Mouse (Mus musculus): ENCODE measurements at regions not wholly inside any gene's neighbourhood (a gene's known extent, or its start where the extent isn't known, plus 50 kb on each side); places are given as distances from the start of the nearest gene placed in this dataset.
"Not testable (repeated sequence)": the region's sequence is repeated elsewhere in the genome, so short reads cannot be mapped to it uniquely, and the experiment has no call there.

DNA sequence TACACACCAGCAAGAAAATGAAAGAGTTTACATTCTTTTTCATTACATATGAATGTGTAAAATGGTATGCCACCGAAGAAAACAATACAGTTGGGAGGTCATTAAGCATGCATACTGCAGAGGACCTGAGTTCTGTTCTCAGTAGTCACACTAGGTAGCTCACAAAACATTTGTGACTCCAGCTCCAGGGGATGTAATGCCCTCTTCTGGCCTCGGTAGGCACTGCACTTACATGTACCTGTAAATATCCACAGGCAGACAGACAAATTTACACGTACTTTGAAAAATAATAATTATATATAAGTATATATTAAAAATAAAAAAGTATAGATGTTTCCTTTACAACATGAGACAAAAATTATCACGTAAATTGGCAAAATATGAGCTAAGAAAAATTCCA, 342.3 kb upstream of the Gm28363 start:
- DNase-seq, result peak in 1 of 2 experiments; percentile 36

DNA sequence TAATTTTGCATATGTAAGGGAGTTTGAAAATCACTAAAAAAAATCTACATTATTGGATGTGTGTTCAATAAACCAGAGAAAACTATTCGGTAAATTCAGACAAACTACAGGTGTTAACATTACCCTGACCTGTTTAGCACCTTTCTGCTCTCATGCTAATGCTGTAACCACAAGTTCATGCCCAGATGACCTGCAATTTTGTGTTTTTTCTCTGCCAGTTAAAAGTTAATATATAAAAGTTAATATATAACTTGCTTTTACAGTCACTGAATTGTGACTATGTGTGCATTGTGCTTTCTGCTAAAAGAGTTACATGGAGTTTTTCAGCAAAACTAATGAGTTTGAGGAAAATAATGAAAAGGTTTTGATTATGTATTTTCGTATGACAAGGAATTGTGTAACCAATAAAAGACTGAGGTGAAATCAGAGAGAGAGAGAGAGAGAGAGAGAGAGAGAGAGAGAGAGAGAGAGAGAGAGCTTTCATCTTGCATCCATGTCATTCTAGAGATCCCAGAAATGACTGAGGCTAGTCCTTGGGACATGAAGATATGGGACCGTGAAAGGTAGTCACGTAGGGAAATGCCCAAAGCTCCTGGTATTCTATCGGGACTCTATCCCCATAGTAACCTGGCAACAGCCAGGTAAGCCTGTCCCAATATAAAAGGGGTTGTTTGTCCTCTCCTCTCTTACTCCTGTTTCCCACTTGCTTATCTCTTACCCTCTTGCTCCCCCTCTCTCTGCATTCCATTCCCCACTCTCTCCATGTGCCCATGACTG, 340.3 kb upstream of the Gm28363 start:
- peak in 1 of 2 experiments; percentile 23 for DNase-seq

DNA sequence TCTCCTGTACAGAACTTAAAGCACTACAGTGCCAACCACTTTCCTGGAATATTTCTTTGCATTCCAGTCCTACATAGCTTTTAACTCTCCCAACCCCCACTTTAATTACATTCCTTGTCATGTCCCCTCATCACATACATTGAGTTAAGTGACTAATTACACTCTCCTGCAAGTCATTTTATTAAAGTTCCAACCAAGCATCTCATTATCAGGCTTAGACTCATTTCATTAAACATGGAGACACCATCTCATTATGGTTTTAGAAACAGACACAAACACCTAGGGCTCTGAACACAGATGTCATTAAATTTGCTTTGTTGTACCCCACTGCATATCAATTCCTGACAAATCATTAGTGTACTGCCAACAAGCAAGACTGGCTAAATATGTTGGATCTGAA, 332.9 kb upstream of the Gm28363 start:
- DNase-seq, result no peak

DNA sequence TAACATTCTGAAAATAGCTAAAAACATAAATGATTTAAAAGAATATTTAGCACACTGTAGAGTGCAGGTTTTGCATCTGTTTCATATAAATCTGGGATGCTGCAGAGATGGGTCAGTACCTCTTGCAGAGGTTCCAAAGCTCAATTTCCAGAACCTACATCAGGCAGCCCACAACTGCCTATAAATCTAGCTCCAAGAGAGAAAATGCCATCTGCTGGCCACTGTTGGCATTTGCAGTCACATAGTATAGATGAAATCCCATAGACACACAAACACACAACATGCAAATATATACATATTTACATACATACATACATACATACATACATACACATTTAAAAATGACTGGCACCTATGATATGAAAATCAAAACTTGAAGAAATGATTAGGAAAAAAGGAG, 284.6 kb upstream of the Gm28363 start:
- DNase-seq, result peak in 1 of 2 experiments; percentile 30

DNA sequence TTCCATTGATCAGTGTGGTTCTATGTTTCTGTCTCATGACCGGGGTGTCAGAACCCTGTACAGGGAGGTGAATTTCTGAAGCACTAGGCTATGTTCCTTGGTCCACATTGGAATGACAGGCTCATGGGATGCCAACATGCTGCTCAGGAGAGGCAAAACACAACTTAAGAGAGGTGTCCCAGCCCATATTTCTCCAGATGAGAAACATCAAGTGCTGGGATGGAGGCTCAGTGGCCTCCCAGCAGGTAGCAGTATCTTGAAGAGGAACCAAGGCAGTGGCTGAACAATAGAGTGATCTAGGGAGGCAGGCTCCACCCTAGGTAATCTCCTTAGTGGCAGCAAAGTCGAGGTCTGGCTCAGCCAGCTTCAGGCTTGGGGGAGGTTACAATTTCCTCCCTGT, 239.2 kb upstream of the Gm28363 start:
- DNase-seq, result no peak

DNA sequence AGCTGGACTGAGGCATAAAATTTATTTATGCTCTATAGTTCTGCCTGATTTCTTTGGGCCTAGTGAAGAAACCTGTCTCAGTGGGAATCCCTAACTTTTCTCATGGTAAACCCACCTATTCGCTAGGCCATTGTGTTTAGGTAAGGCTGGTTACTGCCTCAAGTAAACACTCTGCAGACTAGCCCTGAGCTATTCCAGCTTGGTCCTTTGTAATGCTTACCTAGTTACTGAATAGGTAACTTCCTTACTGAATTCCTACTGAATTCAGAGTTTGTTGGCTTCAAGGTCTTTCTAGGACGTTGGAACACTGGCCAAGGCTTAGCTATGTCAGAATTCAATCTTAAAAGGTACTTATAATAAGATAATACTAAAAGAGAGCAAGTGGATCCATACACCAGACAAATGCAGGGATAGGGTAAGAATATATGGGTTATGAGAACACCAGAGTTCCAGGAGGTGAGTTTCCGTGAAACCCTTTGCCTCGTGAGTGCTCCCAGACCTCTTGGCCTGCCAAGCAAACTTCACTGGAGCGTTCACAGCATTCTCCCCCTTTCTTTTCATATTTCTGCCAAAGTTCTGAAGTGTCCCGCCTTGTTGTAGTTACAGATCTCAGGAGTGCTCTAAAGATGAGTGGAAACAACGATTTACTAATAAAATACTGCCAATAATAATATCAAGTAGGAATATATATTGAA, 238.6 kb upstream of the Gm28363 start:
- DNase-seq, result not testable (repeated sequence)

DNA sequence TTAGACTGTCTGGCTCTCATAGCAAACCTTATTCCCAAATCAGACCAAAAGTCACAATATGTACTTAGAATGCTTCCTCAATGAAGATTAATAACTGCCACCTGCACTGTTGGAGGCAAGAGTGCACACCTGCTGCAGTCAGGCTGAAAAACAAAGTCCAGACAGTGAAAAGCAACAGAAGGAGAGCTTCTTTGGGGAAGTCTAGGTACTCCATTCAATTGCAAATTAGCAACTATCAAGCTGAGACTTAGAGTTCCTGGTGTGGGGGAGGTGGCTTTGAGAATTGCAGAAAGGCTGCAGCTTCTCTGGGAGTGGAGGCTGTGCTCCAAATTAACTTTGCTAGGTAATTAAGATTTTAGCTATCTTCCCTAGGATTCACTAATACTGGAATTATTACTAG, 237.8 kb upstream of the Gm28363 start:
- DNase-seq, result not testable (repeated sequence)

DNA sequence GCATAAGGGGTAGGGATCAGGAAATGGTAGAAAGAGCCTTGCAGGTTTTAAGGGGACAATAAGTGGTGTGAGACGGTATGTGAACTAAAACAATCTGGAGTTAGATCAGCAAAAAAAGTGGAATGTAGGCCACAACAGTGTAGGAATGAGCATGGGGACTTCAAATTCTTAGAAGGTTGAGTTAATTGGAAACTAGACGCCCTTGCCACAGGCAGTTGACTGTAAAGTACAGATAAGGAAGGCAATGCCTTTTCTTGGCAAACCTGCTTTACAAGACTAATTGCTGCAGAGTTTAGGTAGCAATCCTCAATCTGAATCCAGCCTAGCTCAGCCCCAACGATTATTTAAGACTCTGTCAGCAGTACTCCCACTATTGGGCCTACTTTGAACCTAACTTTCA, 206.8 kb upstream of the Gm28363 start:
- peak; percentile 23 to 50 for DNase-seq

DNA sequence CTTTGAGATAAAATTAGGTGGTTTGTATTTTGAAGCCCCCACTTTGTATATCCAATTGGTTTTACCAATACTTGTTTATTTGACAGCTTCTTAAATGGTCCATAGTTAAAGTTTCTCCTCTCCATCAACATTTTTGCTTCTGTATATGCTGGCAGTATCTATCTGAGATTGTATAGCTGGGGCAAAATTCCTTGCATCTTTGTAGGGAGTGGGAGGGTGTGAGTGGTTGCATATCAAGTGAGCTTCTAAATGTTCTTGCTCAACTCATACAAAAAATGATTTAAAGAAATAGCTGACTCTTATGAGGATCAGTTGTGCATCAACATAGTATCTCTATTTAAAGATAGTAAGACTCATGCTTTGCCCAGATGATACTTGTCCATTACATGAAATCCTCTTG, 199.9 kb upstream of the Gm28363 start:
- no peak for DNase-seq

DNA sequence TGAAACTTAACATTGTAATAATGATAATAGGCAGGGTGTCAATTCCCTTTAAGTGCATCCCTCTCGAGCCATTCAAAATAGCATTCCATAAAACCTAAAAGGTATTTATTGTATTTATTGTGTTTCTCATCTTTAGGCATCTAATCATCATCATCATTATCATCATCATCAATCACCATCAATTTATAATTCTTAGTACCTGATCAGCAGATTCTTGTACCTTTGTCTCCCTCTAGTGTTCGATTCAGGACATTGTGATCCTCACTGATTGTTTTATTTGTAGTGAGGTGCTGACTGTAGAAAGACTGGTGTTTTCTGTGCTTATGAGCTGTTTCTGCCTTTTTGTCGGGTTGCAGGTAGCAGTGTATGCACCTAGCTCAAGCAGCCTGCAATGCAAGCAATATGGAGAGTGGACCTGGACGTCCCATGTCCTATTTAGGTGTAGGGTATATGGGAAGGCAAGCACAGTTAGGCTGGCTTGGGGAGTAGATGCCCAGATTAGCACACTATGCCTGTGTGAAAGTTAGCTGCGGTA, 177.4 kb upstream of the Gm28363 start:
- DNase-seq, result peak; percentile 0

Data from kidney, adult 8-10 months (tissue).